Mouse (Mus musculus) lung, postnatal 25 days (tissue): ENCODE results near the gene Pdzd2.
A peak's percentile ranks its signal among the peaks of the same experiment; 100 is the strongest.

Source experiments
- DNase-seq: peaks from one replicate; pipeline ENCODE4 v3.0.0; 2022; ENCODE audit warnings: low spot score

The Pdzd2 gene

DNA sequence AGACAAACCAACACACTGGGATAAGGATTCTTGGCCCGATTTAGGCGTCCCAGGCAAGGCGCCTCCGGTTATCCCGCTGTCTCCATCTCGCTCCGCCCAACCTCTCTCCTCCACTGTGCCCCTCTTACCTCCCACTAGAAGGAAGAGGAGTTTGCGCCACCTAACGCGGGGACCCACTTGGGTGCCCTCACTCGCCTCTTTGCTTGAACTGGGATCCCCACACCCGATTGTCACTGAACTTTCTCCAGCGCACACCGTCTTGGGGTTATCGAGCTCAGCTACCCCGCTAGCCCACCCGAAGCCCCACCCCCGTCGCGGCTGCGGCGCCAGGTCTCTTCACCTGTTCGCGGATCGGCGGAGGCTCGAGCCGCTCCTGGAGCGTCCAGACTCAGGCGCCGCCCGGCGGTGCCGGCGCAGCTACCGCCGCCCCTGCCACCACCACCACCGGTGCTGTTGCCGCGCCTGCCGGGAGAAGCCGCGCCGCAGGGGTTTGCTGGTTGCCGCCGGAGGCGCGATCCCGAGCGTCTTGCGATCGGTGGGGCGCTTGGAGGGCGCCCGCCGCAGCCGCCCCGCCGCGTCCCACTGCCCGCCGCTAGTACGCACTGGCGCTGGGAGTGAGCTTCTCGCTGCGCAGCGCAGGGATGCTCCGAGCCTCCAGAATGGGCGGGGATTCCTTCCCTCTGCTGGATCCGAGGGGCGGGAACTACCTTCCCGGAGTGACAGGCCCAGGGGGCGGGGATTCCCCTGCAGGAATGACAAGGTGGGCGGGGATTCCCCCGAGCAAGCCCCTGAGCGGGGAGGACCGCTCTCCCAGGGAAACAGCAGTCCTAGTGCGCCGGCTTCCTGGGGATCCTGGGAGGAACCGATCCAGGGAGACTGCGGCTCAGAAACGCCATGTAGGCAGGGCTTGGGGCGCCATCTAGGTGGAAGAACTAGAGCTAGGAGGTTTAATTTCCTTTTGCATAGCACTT, at the start of gene Pdzd2:
Gene Pdzd2 (minus strand): TSS at position 648 of the 971 bp plus-strand sequence.
- DNase-seq: peak; percentile 91

DNA sequence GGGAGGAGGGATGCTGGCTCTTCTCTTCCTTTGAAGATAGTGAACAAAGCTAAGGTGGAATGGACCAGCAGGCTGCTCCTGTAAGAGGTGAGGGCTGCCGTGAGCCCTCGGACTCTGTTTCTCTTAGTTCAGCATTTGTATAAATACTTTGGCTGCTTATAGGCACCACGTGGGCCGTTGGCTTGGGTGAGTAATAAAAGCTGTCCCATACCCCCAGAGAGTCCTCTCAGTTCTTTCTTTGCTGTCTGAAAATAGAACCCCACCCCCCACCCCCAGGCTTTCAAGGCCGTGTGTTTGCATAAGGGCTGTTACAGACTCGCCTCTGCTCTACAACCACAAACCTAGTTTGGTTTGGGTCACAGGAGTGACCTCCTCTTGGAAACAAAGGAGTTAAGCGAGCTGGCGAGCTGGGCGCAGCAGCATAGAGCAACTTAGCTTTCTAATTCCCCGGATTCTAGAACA, 49.7 kb upstream of the Pdzd2 start:
- no peak for DNase-seq

DNA sequence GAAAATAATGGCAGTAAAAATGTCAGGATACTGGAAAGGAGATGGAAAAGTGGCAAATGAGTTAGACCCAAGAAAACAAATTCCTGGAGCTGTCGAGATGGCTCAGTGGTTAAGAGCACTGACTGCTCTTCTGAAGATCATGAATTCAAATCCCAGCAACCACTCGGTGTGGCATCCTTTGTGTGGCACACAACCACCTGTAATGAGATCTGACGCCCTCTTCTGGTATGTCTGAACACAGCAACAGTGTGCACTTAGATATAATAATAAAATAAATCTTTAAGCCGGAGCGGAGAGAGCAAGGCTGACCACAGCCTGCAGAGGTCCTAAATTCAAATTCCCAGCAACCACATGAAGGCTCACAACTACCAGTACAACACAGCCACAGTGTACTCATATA, 48.8 kb upstream of the Pdzd2 start:
- DNase-seq: no peak

DNA sequence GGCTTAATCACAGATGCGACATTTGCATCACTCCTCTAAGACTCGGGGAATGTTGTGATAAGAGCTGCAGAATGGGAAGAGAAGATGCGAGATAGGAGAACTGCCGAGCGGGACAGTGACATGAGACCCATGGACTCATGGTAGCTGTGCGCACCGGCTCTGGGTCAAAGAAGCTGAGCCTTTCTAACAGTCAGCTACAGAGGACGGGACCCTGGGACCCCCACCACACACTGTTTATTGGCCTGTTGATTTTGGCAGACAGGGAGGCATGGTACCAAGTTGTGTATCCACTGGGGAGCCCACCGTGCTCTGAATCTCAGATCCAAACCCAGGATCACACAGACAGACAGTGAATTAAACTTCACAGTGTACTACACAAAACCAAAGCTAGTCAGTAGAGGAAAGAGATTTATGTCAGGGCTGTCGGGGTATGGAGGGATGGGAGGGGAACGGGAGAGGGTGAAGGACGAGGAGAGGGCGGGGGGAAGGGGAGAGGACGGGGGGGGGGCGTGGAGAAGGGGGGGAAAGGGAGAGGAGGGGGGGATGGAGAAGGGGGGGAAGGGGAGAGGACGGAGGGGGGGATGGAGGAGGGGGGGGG, 42.1 kb upstream of the Pdzd2 start:
- no peak for DNase-seq

DNA sequence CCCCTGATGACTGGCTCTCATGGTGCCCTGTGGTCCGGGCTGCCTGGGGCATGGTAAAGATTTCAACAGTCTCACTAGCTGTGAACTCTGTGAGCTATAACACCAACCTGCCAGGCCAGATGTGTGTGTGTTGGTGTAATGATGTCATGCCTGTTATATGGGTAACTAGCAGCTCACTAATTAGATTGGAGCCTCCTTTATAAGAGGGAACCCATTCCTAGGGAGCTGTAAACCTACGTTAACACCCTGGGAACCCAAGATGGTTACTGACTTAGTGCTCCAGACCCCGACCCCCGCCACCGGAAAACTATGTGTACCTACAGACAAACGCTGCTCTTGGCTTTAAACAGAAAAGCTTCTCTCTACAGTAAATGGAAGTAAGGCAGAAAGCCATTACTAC, 41.6 kb upstream of the Pdzd2 start:
- DNase-seq: no peak

DNA sequence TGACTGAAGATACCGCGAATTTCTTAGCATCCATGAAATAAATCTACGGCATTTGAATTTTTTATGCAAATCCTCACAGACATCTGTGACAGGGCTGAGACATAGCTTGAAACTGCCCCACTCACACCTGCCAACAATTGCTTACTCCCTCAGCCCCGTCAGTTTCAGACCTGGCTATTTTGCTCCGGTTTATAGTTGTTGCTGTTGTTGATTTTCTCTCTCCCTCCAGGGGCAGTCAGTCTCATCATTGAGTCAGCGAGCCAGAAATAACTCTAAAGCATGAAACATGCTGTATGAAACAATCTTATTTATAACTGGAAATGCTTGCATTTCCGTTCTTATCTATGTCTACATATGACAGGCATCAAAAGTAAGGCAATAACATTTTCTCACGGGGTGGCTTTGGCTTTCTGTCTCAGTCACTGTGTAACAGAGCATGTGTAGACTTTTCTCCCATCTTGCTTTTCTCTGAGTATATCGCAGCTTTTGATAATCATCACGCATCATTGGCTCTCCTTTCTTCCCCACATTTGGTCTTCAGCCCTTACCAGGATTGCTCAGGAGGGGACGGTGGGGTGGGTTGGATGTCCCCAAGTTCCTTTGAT, 34.5 kb upstream of the Pdzd2 start:
- DNase-seq: no peak

DNA sequence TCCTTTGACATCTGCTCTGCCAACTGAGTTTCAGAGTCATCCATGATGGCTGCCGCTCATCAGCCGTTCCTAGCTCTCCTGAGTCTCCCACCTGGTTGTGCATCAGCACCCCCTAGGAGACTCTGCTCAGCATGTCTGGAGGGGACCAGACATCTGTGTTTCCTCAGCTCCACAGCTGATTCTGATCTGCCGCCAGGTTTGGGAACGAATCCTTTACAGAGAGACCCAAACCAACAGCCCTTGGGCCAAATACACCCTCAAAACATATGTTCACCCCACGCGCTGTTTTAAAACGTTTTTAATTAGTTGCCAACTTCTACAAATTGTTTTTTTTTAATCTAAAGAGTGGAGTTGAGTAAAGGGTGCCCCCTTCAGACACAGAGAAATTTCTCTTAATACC, 31.2 kb upstream of the Pdzd2 start:
- DNase-seq: no peak

DNA sequence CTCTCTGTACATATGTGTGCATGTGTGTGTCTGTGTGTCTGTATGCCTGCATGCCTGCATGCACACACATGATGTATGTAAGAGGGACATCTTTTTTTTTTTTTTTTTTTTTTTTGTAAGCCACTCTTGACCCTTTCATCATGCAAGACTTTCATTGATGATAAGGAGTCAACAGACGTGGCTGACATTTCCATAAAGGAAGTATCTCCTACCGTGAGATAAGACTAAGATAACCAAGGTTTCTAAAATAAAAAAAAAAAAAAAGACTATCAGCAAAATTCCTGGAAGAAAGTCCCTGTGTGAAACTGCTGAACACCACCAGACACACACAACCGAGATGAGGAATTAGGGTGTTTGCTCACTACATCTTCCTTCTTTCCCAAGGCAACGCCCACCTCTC, 27.1 kb upstream of the Pdzd2 start:
- no peak for DNase-seq

DNA sequence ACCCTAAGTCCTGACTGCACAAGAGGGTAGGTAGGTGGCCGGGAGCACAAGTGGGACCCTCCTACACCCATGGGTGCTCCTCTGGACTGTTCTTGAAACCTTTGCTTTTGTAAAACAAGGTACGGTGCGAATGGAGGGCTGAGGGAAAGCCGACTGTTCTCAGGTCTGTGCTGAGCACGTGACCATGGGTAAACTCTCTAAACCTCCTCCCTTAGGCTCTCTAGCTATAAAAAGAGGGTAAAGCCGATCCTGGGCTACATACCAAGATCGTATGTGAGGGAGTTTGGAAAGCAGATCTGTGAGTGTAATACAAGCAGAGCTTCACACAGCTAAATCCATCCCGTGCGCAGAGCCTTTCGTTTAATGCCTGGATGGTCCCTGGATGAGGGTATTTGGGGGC, 23.4 kb upstream of the Pdzd2 start:
- no peak for DNase-seq

DNA sequence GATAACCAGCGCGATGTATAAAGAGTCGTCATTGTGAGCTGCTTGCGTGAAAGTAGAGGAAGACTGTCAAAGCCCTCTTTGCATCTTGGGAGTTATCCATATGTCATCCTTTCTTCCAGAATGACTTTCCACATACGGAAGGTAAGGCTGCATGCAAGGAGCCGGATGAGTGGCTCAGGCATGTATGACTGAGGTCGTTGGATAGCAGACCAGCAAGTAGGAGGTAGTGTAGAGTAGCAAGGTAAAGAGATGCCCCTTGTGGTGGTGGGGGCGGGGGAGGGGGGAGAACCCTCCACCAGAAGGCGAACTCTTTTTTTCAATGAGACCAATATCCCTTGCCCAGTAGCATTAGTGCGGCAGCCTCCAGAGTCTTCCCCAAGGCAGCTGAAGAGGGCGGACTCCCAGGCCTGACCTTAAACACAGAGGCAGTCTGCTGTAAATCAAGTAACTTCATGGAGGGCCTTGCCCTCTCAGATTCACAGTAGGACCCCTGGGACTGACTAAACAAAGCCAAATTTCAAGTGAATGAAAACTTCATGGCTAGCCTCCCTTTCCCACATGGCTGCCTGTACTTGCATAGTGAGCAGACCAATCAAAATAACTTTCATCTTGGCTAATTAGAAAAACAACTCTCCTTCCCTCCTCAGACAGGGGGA, 22.7 kb upstream of the Pdzd2 start:
- DNase-seq: no peak

DNA sequence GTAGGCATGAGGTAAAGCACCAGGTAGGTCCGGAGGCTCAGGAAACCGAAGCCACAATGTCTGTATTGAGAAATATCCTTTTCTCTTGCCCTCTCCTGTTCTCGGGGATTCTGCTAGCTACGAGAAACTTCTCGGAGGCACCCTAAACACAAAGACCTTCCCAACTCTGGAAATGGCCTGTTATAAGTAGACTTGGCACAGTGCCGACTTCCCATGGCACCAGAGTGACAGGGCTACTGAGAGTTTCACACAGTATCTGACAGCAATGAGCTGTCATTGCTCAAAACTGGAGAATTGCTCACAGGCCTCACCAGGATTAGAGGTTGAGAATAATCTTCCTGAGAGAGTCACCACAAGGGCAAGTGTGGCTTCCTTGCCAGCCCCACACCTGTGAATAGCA, 21.0 kb upstream of the Pdzd2 start:
- DNase-seq: no peak

DNA sequence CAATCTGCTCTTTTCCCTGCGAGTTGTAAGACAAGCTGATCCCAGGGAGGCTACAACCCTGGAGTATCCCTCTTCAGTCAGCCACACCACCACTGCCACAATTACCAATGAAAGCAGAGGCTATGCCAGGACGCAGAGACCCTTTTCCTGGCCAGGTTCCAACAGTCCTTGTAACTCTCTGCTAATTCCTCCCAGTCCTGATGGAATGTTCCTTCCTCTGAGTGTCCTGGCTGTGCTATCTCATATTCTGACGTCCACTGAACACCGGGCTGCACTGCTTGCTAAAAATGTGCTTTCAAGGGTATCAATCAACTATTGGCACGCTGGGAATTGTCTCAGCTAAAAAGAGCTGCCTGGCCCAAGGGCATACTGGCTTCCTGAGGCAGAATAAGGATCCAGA, 18.7 kb upstream of the Pdzd2 start:
- DNase-seq: no peak

DNA sequence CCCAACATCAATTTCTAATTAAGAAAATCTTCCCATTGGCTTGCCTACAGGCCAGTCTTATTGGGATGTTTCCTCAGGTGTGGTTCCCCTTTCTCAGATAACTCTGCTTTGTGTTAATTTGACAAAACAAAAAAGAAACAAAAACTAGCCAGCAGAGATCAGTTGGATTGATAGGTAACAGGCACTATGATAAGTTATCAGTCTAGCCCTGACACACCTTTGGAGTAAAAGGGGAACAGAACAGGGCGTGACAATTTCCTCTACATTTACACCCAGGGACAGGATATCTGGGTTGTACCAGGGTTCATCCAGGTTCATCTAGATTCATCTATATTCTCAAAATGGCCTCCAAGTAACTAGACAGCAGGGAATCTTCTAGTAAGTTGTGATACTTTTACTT, 18.0 kb upstream of the Pdzd2 start:
- DNase-seq: no peak

DNA sequence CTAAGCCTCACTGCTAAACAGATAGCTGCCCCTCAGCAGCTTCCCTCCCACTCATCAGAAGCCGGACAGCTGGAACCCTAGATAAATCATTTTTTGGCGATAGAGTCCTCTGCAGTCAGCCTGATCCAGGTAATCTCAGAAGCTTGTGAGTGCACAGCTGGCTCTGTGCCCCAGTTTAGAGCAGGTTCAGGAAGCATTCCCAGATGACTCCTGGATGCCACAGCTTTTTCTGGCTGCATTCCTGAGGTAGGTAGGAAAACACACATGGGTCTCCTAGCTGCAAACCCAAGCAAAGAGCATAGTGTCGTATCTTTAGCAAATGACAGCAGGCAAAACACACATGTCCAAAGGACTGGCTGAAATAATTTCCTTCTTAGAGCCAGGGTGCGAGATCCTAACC, 13.5 kb upstream of the Pdzd2 start:
- peak; percentile 18 for DNase-seq

DNA sequence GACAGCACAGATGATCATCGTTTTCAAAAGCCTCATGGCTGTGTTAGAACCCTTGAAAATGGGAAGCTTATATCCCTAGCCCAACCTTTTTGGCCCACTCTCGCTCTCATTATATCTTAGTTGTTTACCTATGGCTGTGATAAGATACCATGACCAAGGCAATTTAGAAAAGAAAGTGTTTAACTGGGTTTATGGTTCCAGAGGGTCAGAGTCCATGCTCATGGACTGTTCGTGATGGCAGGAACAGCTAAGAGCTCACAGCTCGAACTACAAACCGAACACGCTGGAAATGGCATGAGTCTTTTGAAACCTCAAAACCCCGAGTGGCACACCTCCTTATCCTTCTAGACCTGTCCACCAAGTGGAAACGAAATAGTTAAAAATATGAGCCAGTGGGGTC, 11.2 kb upstream of the Pdzd2 start:
- DNase-seq: no peak

DNA sequence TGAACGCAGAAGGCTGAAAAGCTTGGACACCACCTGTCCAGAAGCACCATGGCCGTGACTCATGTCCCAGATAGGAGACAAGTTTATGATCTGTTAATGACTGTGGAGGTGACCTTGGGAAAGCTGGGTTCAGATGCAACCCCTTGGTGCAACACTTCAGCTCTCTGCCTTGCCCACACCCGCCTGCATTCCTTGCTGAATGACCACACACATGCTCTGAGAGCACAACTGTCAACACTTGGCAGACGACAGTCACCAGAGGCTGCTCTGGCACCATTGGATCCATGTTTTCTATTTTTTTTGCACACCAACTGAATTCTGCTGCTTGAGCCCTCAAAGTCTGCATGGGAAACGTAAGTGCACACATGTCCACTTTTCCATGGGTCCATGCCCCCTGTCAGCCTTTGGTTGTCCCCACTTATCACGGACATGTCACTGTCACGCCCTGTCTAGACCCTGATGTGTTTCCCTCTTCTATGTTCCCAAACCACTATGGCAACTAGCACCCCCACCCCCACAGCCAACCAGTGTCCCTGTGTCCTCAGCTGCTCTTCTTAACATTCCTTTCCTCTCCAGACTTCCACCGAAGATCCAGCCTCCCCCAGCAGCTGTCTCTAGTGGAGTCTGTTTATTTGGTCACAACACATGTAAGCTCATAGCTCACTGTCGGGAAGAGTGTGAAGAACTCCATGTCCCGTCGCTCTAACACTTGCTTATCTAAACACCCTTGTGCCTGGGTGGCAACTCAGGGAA, 10.0 kb upstream of the Pdzd2 start:
- DNase-seq: peak; percentile 59

DNA sequence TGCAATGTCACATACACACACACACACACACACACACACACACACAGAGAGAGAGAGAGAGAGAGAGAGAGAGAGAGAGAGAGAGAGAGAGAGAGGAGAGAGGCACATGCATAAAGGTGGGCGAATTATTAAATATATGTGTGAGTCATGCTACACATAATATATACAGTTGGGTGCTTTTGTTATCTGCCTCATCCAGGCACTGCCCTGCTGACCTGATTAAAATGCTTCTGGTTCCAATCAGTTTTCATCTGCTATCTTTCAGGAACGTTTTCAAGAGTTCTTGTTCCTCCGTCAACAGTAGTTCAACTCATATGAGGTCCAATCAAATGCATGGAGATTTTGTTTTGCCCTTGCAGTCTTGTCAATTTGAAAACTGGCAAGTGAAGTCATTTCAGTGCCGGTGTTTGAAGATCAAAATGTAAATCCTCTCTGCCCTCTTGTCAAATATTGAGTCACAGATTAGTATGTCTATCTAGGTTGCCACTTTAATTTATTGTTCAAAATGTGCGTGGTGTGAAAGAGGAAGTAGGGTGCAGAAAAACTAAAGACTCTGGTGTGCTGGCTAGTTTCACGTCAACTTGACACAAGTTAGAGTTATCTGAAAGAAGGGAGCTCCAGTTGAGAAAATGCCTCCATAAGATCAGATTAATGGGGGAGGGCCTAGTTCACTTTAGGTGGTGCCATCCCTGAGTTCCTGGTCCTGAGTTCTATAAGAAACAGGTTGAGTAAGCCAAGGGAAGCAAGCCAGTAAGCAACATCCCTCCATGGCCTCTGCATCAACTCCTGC, 2.6 kb upstream of the Pdzd2 start:
- no peak for DNase-seq

DNA sequence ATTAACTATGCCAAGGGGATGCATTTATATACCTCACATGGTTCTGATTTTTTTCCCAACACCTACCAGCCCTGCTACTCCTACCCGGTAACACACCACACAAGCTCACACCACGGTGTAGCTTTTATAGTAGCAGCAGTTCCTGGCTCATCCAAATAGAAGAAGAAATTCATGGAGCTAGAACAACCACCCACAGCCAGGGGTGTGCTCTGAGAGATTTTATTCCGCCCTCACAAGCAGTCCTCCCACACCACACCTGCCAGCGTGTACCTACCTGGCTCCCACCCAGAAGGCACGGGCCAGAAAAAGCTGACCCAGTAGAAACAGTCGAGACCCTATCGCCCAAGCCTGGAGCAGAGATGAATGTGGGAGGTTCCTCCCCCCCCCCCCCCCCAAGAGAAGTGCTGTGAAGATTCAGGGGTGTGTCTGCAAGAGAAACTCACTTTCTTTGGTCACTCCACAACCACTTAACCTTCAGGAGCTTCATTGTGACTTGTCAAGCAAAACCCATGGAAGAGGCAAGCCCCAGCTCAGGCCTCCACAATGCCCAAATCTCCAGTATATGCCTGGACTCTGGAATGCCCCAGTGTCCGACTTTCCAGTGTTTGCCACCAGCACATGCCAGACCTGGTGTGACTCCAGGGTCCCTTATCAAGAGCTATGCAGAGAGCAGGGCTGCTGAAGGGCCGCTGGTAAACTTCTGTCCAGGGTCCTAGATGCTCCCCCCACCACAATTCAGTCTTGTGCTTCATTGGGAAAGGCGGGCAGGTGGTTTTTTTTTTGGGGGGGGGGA, 1.2 kb downstream of the Pdzd2 start:
- no peak for DNase-seq

DNA sequence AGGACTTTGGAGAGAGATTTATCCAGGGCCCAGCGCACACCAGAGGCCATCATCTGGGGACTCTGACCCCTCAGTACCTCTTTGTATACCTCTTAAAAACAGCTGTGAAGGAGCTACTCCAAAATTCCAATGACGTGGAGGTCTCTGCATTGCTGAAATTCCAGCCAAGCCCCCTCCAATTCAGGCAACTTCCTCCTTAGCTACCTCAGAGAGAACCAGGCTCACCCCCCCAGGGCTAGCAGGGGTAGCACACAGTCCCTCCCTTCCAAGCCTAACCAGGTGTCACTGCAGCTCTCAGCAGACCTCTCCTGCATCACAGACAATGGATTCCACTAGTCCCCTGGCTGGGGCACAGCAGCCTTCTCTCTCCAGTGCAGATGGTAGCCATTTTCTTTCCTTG, 4.5 kb downstream of the Pdzd2 start:
- DNase-seq: no peak

DNA sequence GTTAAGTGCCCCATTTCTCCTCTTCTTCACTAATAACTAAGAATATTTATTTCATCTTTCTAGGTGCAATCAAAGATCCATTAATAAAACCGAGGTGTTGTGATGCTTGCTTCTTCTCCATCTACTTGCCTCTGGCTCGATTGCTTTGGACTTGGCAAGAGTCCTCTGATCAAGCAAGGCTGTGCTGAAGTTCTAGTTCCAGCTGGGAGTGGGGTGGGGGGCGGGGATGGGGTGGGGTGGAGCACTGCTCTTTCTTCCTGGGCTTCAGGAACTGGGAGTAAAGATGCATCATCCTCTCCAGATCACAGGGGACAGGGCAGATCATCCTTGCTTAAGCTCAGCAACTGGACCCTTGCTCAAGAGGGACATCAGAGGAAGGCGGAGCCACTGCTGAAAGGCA, 5.5 kb downstream of the Pdzd2 start:
- no peak for DNase-seq
